In the genomic region with DNA sequence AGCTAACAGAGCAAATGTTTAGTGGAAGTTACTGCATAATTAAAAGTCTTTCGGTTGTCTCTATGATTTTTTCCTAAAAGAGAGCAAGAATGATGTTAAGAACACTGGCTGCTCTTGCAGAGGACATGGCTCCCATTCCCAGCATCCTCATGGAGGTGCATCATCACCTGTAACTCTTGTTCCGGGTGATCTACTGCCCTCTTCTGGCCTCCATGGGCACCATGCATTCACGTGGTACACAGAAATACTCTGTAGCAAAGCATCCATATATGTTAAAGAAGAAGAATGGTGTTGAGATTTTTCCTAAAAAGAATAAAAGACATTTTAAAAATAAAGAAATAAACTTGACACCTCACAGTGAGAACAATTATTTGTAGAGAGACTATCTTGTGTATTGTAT, we compare ENCODE assay signal across 21 mouse cellular contexts. TPM values are rescaled to one million over a fixed set of nuclear protein-coding genes. Genes with fewer than 3 reads are reported as not detected.
DNase-seq lines count a peak whose midpoint lies in the region; TF ChIP-seq lines count a peak whose summit lies in the region.
"Had no signal": no experiment of that assay in that cellular context is flagged by ENCODE, and none has a peak within 500 bp of the region (broad histone marks: within the 10 kb centered on the region; RNA-seq: fewer than 3 reads in every experiment).

No protein-coding gene starts in this region.

- peak; percentile 25 for TF ChIP-seq RAD21 in CH12.LX (IDR thresholded peaks at IDR 0.05; ENCODE audit: low read depth, low read length)

- in situ Hi-C loops in CH12.LX (cut with MboI; ENCODE audit: low pct_ligation_motif_present, low pct_unique_long_range_greater_than_20kb, low sequenced_read_pairs), result no loop called here

- WGBS in heart, adult 2 months, result 87% methylated on average over 3 of the region's 3 CpGs
- 75% methylated on average over 3 of the region's 3 CpGs for WGBS in olfactory bulb, adult 2 months
- WGBS in thymus, adult 2 months, result 95% methylated on average over 3 of the region's 3 CpGs

- TF ChIP-seq EP300 in heart, adult 2 months (IDR thresholded peaks at IDR 0.05; ENCODE audit: insufficient read depth, low read depth, low read length), result no peak
- TF ChIP-seq EP300 in CH12.LX (IDR thresholded peaks at IDR 0.05; ENCODE audit: low read length), result no peak

- TF ChIP-seq POLR2A in heart, adult 2 months (IDR thresholded peaks at IDR 0.05; ENCODE audit: insufficient read depth, low read depth, low read length), result no peak
- no peak for TF ChIP-seq POLR2A in CH12.LX (IDR thresholded peaks at IDR 0.05; ENCODE audit: low read depth, low read length)
- TF ChIP-seq POLR2A in olfactory bulb, adult 2 months (IDR thresholded peaks at IDR 0.05; ENCODE audit: insufficient read depth, low read depth, low read length), result no peak
- TF ChIP-seq POLR2A in thymus, adult 2 months (IDR thresholded peaks at IDR 0.05; ENCODE audit: control insufficient read depth, extremely low read depth, insufficient read depth, low read length, poor library complexity), result no peak

- H3K4me2 ChIP-seq in CH12.LX (ENCODE audit: insufficient read depth, low read depth, poor library complexity, severe bottlenecking), result no peak overlapping the region
- H3K4me2 ChIP-seq: embryonic facial prominence, embryonic 15.5 days; limb, embryonic 13.5 days; neural tube, embryonic 12.5 days; stomach, embryonic 15.5 days had no signal

- H3K9me3 ChIP-seq in CH12.LX (replicated peaks; ENCODE audit: low read length), result peaks cover 15% of the 10 kb centered on the region
- H3K9me3 ChIP-seq: embryonic facial prominence, embryonic 15.5 days; G1E; limb, embryonic 13.5 days; neural tube, embryonic 12.5 days; stomach, embryonic 15.5 days had no signal

- dilution Hi-C loops in CH12.LX (cut with MboI; ENCODE audit: extremely low pct_ligation_motif_present, extremely low pct_unique_long_range_greater_than_20kb, low sequenced_read_pairs), result no loop called here

- H3K27me3 ChIP-seq in heart, adult 2 months (ENCODE audit: control insufficient read depth, insufficient read depth, low read length), result no peaks in the 10 kb centered on the region
- H3K27me3 ChIP-seq in CH12.LX (replicated peaks), result no peaks in the 10 kb centered on the region
- H3K27me3 ChIP-seq in thymus, adult 2 months (ENCODE audit: control insufficient read depth, insufficient read depth, low read length), result no peaks in the 10 kb centered on the region
- H3K27me3 ChIP-seq: embryonic facial prominence, embryonic 15.5 days; limb, embryonic 13.5 days; neural tube, embryonic 12.5 days; stomach, embryonic 15.5 days had no signal

- TF ChIP-seq CTCF in heart, adult 2 months (IDR thresholded peaks at IDR 0.05), result peak; percentile 26
- peak; percentile 16 for TF ChIP-seq CTCF in left cerebral cortex, adult 2 months (IDR thresholded peaks at IDR 0.05)
- TF ChIP-seq CTCF in CH12.LX (conservative IDR thresholded peaks at IDR 0.05 in 1 of 2, IDR thresholded peaks at IDR 0.05 in 1 of 2; ENCODE audit: low read depth in 2 of 2, low read length in 2 of 2), result peak in 1 of 2 experiments; percentile 49; a peak in 2 of 4 replicates
- no peak for TF ChIP-seq CTCF in olfactory bulb, adult 2 months (IDR thresholded peaks at IDR 0.05; ENCODE audit: insufficient read depth, low read depth, low read length)
- no peak for TF ChIP-seq CTCF in thymus, adult 2 months (IDR thresholded peaks at IDR 0.05; ENCODE audit: borderline replicate concordance, control insufficient read depth, extremely low read depth, insufficient read depth, low read length, poor library complexity)

- DNase-seq in heart, adult 2 months, result no peak
- DNase-seq in heart, adult 8-10 months (ENCODE audit: low spot score), result no peak
- DNase-seq in left cerebral cortex, adult 2 months (ENCODE audit: extremely low spot score in 1 of 2, low spot score in 2 of 2), result no peak
- no peak for DNase-seq in left cerebral cortex, adult 8-10 months (ENCODE audit: low spot score in 2 of 2)
- DNase-seq in CH12.LX (ENCODE audit: extremely low read depth), result no peak
- DNase-seq in thymus, adult 2 months, result no peak
- DNase-seq: adrenal gland, postnatal 14 days; cerebellum, adult 11-12 months; cerebellum, postnatal 36 days; heart, postnatal 4 days; kidney, adult 8-10 months; kidney, postnatal 25 days; lung, adult 2 months; lung, postnatal 4 days; right cerebral cortex, postnatal 14 days had no signal

- H3K79me2 ChIP-seq in heart, adult 2 months (replicated peaks; ENCODE audit: control insufficient read depth, insufficient read depth, low read length), result no peaks in the 10 kb centered on the region
- H3K79me2 ChIP-seq in CH12.LX (replicated peaks; ENCODE audit: control insufficient read depth, extremely low read depth, insufficient read depth, poor library complexity, severe bottlenecking), result peaks cover 4% of the 10 kb centered on the region; the same call in 1 of the 2 replicates

- no peak overlapping the region for H3K9ac ChIP-seq in heart, adult 2 months (ENCODE audit: low read depth, low read length)
- H3K9ac ChIP-seq in CH12.LX (ENCODE audit: insufficient read depth, low read depth), result no peak overlapping the region
- H3K9ac ChIP-seq: embryonic facial prominence, embryonic 15.5 days; limb, embryonic 13.5 days; neural tube, embryonic 12.5 days; stomach, embryonic 15.5 days had no signal

- intact Hi-C loops in heart, adult 2 months (cut with DNase I), result loop anchor here (10.0 kb wide), 2 partner anchors 333 to 1213 kb away; partner anchors contain the start of genes Dnajb14, H2afz and Tspan5
- intact Hi-C loops in left cerebral cortex, adult 2 months (cut with DNase I), result loop anchor here (5.0 to 10.0 kb wide), 3 partner anchors 114 to 593 kb away; partner anchors contain the start of genes Eif4e and Metap1

- H3K27ac ChIP-seq in heart, adult 2 months, result no peak overlapping the region
- H3K27ac ChIP-seq in left cerebral cortex, adult 2 months, result no peak overlapping the region
- no peak overlapping the region for H3K27ac ChIP-seq in CH12.LX (ENCODE audit: insufficient read depth, low read depth)
- peak overlapping the region; percentile 51 for H3K27ac ChIP-seq in olfactory bulb, adult 2 months (ENCODE audit: insufficient read depth, low read depth, low read length)
- H3K27ac ChIP-seq in thymus, adult 2 months (ENCODE audit: control insufficient read depth, insufficient read depth, low read length), result no peak overlapping the region
- H3K27ac ChIP-seq: embryonic facial prominence, embryonic 15.5 days; limb, embryonic 13.5 days; neural tube, embryonic 12.5 days; stomach, embryonic 15.5 days had no signal

- H3K36me3 ChIP-seq in heart, adult 2 months (ENCODE audit: control insufficient read depth, insufficient read depth, low read length), result no peaks in the 10 kb centered on the region
- no peaks in the 10 kb centered on the region for H3K36me3 ChIP-seq in CH12.LX (replicated peaks in 1 of 2; ENCODE audit: control insufficient read depth in 1 of 2, insufficient read depth in 1 of 2, low read length in 1 of 2)
- no peaks in the 10 kb centered on the region for H3K36me3 ChIP-seq in thymus, adult 2 months (ENCODE audit: control insufficient read depth, insufficient read depth, low read length)
- H3K36me3 ChIP-seq: embryonic facial prominence, embryonic 15.5 days; G1E; limb, embryonic 13.5 days; neural tube, embryonic 12.5 days; stomach, embryonic 15.5 days had no signal

- no peaks in the 10 kb centered on the region; the same call in 1 of the 2 replicates for H3K4me1 ChIP-seq in heart, adult 2 months (ENCODE audit: control insufficient read depth, insufficient read depth, low read length)
- H3K4me1 ChIP-seq in CH12.LX (ENCODE audit: control insufficient read depth in 1 of 2, insufficient read depth in 2 of 2), result peaks cover 7 to 24% of the 10 kb centered on the region in 2 experiments
- 0 out of 2 replicates have a peak, but pooled peaks cover 2% of the 10 kb centered on the region for H3K4me1 ChIP-seq in olfactory bulb, adult 2 months (ENCODE audit: control insufficient read depth, insufficient read depth, low read length)
- H3K4me1 ChIP-seq in thymus, adult 2 months (replicated peaks; ENCODE audit: control insufficient read depth, insufficient read depth, low read length), result peaks cover 2% of the 10 kb centered on the region; the same call in 1 of the 2 replicates
- H3K4me1 ChIP-seq: neural tube, embryonic 12.5 days had no signal

- H3K4me3 ChIP-seq in heart, adult 2 months, result no peak overlapping the region
- H3K4me3 ChIP-seq in left cerebral cortex, adult 2 months, result no peak overlapping the region
- H3K4me3 ChIP-seq in CH12.LX (replicated peaks in 1 of 3; ENCODE audit: low read depth in 2 of 3, low read length in 2 of 3, poor library complexity in 1 of 3), result no peak overlapping the region
- no peak overlapping the region for H3K4me3 ChIP-seq in olfactory bulb, adult 2 months (ENCODE audit: insufficient read depth, low read depth, low read length)
- no peak overlapping the region for H3K4me3 ChIP-seq in thymus, adult 2 months (ENCODE audit: control insufficient read depth, insufficient read depth, low read length)
- H3K4me3 ChIP-seq: embryonic facial prominence, embryonic 15.5 days; limb, embryonic 13.5 days; neural tube, embryonic 12.5 days; stomach, embryonic 15.5 days had no signal

TF ChIP-seq in CH12.LX, 34 proteins besides CTCF, POLR2A, EP300 and RAD21:
- TF ChIP-seq SMC3 (IDR thresholded peaks at IDR 0.05; ENCODE audit: low read depth, low read length) (peak; percentile 27; the same call in 1 of the 2 replicates), USF2 (conservative IDR thresholded peaks at IDR 0.05; ENCODE audit: low read depth, low read length) (no peak)

RNA-seq across cellular contexts. Expression of gene Rap1gds1, which starts 3.0 kb away (rescaled TPM):
- total RNA-seq in heart, adult 2 months (2021), result 10 to 100 TPM; 24.2 to 26.2 TPM
- 14.6 and 23.5 TPM in 2 replicates for polyA plus RNA-seq in heart, adult 2 months (2012; rRNA removed)
- 10 to 100 TPM; 24.3 to 28.6 (median 26.1) TPM for total RNA-seq in heart, adult 8-10 months (2022)
- total RNA-seq in left cerebral cortex, adult 2 months (2021), result 100 to 1,000 TPM; 247 to 268 TPM
- total RNA-seq in left cerebral cortex, adult 8-10 months (2022), result 100 to 1,000 TPM; 249 to 287 (median 264) TPM
- total RNA-seq in CH12.LX (2012; rRNA removed) (21.4 and 24.4 TPM in 2 replicates), CH12.LX (2014; rRNA removed) (23.6 and 26.3 TPM in 2 replicates)
- polyA plus RNA-seq in CH12.LX (2012; ENCODE audit: insufficient read length, low read depth), result 30.6 and 36.7 TPM in 2 replicates
- 126 and 181 TPM in 2 replicates for polyA plus RNA-seq in olfactory bulb, adult 2 months (2012; ENCODE audit: insufficient read depth, insufficient read length, low replicate concordance, missing spikeins)
- polyA plus RNA-seq in thymus, adult 2 months (2012; rRNA removed), result 25.5 and 26.0 TPM in 2 replicates

Comparison
In these comparisons a context has a peak if more than half of its experiments do, and no peak if none do; other contexts are left out.
1. CTCF ChIP-seq: peak in heart, adult 2 months (single experiment) and left cerebral cortex, adult 2 months (single experiment); none in olfactory bulb, adult 2 months (single experiment) and thymus, adult 2 months (single experiment).
2. RNA of gene Rap1gds1, which starts 3.0 kb away (total RNA-seq): 247 to 268 TPM in left cerebral cortex, adult 2 months and 249 to 287 TPM in left cerebral cortex, adult 8-10 months; 24.3 to 28.6 TPM in heart, adult 8-10 months, 21.4 to 26.3 TPM in CH12.LX and 24.2 to 26.2 TPM in heart, adult 2 months; every median in the first group is over 4 times any median in the second.